Mouse (Mus musculus): ENCODE data around the gene Myo1f. TPM values are rescaled to one million over a fixed set of nuclear protein-coding genes. Genes with fewer than 3 reads are reported as not detected.

Myo1f gene
- 1.7 and 2.9 TPM in 2 replicates for polyA plus RNA-seq (2016; fragmentation: Nextera tagmentation; extraction: Ambion mirVana)

DNA sequence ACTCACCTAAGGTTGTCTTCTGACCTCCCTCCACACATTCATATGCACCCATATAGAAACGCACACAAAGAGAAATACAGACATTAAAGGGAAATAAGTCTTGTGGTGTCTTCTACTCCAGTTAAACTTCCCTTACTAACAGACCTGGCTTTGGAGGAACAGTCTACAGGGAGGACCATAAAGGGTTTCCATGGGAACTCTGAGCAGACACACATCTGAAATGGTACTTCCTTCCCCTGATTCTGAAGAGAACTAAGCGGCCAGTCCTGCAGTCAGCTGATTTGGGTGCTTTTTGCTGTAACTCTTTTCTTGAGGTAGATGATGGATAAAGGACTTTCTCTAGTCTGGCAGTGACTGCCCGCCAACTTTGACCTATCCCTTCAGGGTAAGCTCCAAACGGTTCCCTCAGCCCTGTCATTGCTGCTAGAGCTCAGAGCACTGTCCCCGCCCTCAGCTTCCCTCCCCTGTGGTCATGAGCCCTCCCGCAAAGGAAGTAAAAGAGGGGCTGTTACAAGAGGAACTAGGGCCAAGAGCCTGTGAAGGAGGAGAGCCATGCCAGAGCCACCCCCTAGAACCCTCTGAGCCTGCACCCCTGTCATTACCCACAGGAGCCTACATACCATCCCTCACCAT lies at the start of gene Myo1f:
Myo1f (plus strand) TSS at position 485 of the 633 bp plus-strand sequence.
- Histone ChIP-seq H3K4me1 (no peaks in the 10 kb centered on the region), H3K27me3 (ENCODE audit: low read depth, poor library complexity, severe bottlenecking) (no peaks in the 10 kb centered on the region), H3K9me3 (replicated peaks) (no peaks in the 10 kb centered on the region), H3K36me3 (peaks cover 21% of the 10 kb centered on the region), H3K27ac (replicated peaks) (no peak within 1 kb of the TSS), H3K4me3 (no peak within 1 kb of the TSS)
- no peak for DNase-seq (ENCODE audit: low spot score)
- 48% methylated on average over 6 of the region's 6 CpGs for WGBS

DNA sequence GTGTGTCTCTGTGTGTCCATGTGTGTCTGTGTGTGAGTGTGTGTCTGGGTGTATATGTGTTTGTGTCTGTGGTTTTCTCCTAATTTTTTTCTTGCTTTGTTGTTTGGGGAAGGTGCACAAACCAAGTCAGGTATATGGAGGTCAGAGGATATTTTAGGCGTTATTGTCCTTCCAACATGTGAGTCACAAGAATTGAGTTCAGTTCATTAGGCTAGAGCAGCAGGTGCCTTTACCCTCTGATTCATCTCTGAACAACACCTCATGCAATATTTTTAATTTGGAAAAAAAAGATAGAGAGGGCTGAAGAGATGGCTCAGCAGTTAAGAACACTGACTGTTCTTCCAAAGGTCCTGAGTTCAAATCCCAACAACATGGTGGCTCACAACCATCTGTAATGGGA lies 47.1 kb upstream of the Myo1f start:
- H3K36me3 ChIP-seq, result no peaks in the 10 kb centered on the region

DNA sequence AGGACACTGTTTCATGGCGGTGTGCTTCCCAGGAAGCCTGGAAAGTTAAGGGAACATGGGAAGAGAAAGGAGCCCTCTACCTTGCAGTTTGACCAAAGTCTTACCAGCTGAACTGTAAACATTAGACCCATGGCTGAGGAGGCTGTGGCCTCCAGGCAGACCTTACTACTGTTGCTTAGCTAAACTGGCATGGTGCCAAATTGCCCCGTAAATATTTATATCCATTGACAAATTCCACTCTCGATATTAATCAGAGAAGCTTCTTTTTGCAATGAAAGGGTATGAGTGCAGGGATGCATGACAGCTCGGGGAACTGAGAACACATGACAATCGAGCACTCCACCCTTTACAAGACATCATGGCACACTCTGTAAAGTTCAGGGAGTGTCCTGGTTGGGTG lies 45.3 kb upstream of the Myo1f start:
- Histone ChIP-seq H3K27ac (replicated peaks) (no peak overlapping the region), H3K9me3 (replicated peaks) (no peaks in the 10 kb centered on the region), H3K27me3 (ENCODE audit: low read depth, poor library complexity, severe bottlenecking) (no peaks in the 10 kb centered on the region), H3K36me3 (no peaks in the 10 kb centered on the region), H3K4me1 (0 out of 2 replicates have a peak, but pooled peaks cover 5% of the 10 kb centered on the region), H3K4me3 (no peak overlapping the region)
- WGBS, result 89% methylated on average over 5 of the region's 5 CpGs
- DNase-seq (ENCODE audit: low spot score), result no peak

More for the DNA sequence above, 47.1 kb upstream of the Myo1f start:
- Histone ChIP-seq H3K27ac (replicated peaks) (no peak overlapping the region), H3K27me3 (ENCODE audit: low read depth, poor library complexity, severe bottlenecking) (no peaks in the 10 kb centered on the region), H3K9me3 (replicated peaks) (no peaks in the 10 kb centered on the region), H3K4me1 (0 out of 2 replicates have a peak, but pooled peaks cover 8% of the 10 kb centered on the region), H3K4me3 (no peak overlapping the region)
- WGBS, result 92% methylated on average over 1 of the region's 1 CpGs
- no peak for DNase-seq (ENCODE audit: low spot score)

DNA sequence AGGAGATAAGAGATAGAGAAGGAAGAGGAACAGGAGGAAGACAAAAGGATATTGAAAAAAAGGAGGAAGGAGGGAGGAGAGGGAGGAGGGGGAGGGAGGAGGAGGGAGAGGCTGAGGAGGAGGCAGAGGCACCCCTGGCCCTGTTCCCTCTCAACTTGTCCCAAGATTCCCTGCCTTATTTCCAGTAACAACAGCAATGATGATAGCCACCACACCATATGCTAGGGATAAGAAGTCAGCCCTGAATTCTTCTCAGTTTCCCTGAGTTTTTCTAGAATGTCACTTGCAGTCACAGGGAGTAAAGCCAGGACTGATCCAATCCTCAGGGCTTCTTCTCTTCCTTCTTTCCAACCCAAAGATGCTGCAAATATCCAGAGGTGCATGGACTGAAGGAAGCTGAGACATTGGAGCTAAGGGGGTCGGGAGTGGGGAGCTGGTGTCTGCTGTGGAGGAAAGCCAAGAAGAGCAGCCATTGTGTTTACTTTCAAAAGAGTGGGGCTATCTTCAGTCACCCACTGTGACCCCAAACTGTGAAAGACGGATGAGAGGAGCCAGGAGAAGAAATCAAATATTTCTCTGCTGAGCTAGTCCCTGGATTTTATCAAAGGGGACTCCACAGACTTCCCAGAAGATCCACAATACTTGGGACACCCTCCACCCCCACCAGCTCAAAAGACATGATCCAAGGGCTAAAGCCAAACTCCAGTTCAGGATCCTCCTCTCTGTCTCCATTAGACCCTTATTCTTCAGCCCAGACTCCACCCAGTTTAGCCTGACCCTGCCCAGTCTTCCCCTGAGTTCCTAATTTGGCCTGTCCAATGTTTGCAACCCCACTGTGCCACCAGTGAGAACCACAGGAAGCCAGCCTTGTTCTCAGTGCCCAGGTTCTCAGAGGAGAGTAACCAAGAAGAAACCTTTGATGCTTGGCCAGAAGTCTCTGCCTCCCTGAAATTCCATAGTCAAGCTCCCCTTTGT lies 42.8 kb upstream of the Myo1f start:
- Histone ChIP-seq H3K9me3 (replicated peaks) (no peaks in the 10 kb centered on the region), H3K27ac (replicated peaks) (no peak overlapping the region), H3K4me1 (0 out of 2 replicates have a peak, but pooled peaks cover 5% of the 10 kb centered on the region), H3K27me3 (ENCODE audit: low read depth, poor library complexity, severe bottlenecking) (no peaks in the 10 kb centered on the region), H3K4me3 (no peak overlapping the region), H3K36me3 (no peaks in the 10 kb centered on the region)
- WGBS, result 40% methylated on average over 2 of the region's 2 CpGs
- no peak for DNase-seq (ENCODE audit: low spot score)

DNA sequence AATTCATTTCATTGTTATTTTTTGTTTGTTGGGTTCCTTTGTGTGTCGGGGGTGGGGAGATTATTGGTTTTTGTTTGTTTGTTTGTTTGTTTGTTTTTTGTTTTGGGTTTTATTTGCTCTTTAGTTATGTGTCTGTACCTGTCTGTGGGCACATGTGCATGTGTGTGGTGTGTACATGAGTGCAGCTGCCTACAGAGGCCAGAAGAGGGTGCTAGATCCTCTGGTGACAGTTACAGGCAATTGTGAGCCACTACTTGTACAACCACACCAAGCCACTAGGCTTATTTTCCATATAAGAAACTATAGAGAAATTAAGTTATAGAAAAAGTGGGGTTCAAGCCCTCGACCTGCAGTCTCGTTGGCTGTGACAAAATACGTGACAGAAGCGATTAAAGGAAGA lies 41.6 kb upstream of the Myo1f start:
- Histone ChIP-seq H3K36me3 (no peaks in the 10 kb centered on the region), H3K27me3 (ENCODE audit: low read depth, poor library complexity, severe bottlenecking) (no peaks in the 10 kb centered on the region), H3K27ac (replicated peaks) (no peak overlapping the region), H3K4me3 (no peak overlapping the region), H3K4me1 (0 out of 2 replicates have a peak, but pooled peaks cover 5% of the 10 kb centered on the region), H3K9me3 (replicated peaks) (no peaks in the 10 kb centered on the region)
- DNase-seq (ENCODE audit: low spot score), result no peak
- 91% methylated on average over 5 of the region's 5 CpGs for WGBS

DNA sequence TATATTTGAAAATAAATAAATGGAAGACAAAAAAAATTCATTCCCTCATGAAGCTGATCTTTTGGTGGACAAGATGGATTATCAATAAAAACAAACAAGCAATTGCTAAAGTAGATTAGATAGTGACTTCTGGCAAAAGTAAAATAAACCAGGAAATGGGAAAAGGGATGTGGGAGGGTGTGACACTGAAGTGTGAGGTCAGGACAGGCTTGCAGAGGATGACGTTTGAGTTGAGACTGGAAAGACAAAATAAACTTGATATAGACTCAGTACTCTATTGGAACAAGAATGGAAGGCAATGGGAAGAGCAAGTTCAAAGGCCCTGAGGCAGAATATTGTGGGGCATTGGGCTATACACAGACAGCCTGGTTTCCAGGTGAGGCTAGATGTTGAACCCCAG lies 35.1 kb upstream of the Myo1f start:
- H3K4me1 ChIP-seq, result peaks cover 19% of the 10 kb centered on the region
- 74% methylated on average over 1 of the region's 1 CpGs for WGBS
- DNase-seq (ENCODE audit: low spot score), result no peak
- no peaks in the 10 kb centered on the region for H3K36me3 ChIP-seq
- H3K27ac ChIP-seq (replicated peaks), result no peak overlapping the region
- no peak overlapping the region for H3K4me3 ChIP-seq
- H3K27me3 ChIP-seq (ENCODE audit: low read depth, poor library complexity, severe bottlenecking), result no peaks in the 10 kb centered on the region
- H3K9me3 ChIP-seq (replicated peaks), result no peaks in the 10 kb centered on the region

DNA sequence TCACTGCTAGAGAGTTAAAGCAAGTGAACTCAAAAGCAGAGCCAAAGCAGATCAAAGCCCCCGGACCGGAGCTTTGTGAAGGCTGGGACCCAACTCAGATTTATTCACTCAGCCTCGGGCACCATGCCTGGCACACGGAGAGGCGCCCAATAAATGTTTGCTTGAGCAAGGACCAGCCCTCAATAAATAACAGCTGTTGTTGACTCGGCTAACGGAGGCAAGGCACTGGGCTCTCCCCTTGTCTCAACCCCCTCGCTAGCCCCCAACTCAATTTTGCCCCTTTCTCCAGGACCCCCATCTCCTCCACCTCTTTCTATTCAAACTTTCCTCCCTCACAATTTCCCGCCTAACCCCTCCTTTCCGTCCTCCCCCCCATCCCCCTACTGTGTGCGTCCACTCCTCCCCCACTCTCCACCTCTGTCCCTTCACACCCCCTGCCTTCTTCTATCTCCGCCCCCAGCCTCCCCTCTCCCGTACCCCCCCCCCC lies 32.0 kb upstream of the Myo1f start:
- Histone ChIP-seq H3K27me3 (ENCODE audit: low read depth, poor library complexity, severe bottlenecking) (no peaks in the 10 kb centered on the region), H3K36me3 (peaks cover 5% of the 10 kb centered on the region), H3K9me3 (replicated peaks) (no peaks in the 10 kb centered on the region), H3K27ac (replicated peaks) (peak overlapping the region; percentile 91), H3K4me1 (peaks cover 34% of the 10 kb centered on the region), H3K4me3 (peak overlapping the region; percentile 76)
- no peak for DNase-seq (ENCODE audit: low spot score)
- 7% methylated on average over 13 of the region's 13 CpGs for WGBS

DNA sequence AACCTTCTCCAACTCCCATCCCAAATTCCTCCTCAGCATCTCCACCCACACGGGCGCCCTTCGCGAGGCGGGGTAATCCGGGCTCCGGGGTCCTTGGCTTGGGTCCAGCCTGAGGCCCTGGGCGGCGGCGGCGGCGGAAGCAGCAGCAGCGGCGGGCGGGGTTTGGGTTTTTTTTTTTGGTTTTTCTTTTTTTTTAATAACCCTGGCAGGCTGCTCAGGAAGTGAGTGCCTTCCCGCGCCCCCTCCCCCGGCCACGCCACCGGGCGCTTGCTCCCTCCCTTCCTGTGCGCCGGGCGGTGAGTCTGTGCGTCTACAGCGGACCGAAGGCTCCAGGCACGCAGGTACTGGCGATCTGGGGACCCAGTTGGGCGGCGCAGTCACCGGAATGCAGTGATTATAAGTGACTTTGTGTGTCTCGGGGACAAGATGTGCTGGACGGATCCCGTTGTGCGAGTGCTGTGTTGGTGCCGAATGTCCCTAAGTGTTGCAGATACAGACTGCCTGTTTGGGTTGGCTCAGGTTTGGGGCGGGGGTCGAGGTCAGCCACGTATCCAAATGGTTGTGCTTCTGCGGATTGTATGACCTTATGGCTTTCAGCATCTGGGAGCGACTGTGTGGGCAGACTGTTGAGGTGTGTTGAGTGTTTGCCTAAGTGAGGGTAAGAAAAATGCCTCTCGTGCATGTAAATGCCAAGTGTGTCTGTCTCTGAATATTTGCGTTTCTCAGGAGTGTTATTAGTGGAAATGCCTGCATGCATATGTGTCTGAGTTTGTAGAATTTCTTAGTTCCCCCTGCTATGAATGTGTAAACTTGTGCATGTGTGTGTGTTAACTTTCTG lies 31.4 kb upstream of the Myo1f start, which contains the start of gene Adamts10:
Adamts10 (plus strand) TSS at position 287 of the 838 bp plus-strand sequence.
- H3K4me1 ChIP-seq, result peaks cover 34% of the 10 kb centered on the region
- peak within 1 kb of the TSS; percentile 91 for H3K27ac ChIP-seq (replicated peaks)
- H3K36me3 ChIP-seq, result peaks cover 12% of the 10 kb centered on the region
- peak within 1 kb of the TSS; percentile 76 for H3K4me3 ChIP-seq
- WGBS, result under 1% methylated on average over 42 of the region's 44 CpGs
- peak; percentile 78 for DNase-seq (ENCODE audit: low spot score)
- no peaks in the 10 kb centered on the region for H3K27me3 ChIP-seq (ENCODE audit: low read depth, poor library complexity, severe bottlenecking)
- no peaks in the 10 kb centered on the region for H3K9me3 ChIP-seq (replicated peaks)

DNA sequence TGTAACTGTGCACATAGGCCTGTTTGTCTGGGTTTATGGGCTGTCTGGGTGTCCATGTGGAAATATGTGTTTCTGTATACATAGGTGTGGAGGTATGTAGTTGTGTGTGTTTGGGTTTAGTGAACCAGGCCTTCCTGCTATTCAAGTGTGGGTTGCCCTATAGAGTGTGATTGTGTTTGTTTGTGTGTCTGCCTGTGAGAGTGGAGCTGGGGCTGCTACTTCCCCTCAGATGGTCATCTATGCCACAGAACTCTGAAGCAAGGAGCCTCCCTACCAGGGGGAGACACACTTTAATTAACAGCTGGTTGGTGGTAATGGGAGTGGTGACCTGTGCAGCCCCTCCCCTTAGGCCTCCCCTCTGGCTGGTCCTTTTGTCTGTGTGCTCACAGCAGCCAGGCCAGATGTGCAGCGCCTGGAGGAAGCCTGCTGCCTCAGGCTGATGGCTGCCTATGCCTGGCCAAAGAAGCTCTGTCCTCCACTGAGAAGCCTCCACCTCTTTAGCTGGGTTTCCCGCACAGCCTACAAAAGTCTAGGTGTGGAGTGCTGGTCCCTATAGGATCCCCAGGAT lies 30.6 kb upstream of the Myo1f start:
- peak; percentile 45 for DNase-seq (ENCODE audit: low spot score)
- H3K9me3 ChIP-seq (replicated peaks), result no peaks in the 10 kb centered on the region
- H3K27me3 ChIP-seq (ENCODE audit: low read depth, poor library complexity, severe bottlenecking), result no peaks in the 10 kb centered on the region
- 5% methylated on average over 2 of the region's 2 CpGs for WGBS
- peaks cover 34% of the 10 kb centered on the region for H3K4me1 ChIP-seq
- peak overlapping the region; percentile 91 for H3K27ac ChIP-seq (replicated peaks)
- peak overlapping the region; percentile 76 for H3K4me3 ChIP-seq
- H3K36me3 ChIP-seq, result peaks cover 19% of the 10 kb centered on the region

DNA sequence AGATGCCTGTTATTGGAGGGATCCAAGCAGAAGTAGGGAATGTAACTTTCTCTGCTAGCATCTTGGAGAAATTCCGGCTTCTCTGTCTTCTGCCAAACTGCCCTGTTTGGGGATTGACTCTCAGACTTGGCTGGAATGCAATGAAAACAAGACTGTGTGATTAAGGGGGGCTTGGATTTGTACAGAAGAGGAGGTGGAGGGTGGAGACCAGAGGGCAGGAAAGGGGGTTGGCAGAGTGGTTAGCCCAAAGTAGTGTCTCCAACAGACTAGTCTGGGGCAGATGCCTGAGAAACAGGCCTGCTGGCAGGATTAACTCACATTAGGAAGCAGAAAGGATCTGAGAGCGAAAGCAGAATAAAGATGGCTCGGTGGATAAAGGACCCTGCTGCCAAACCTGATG lies 29.0 kb upstream of the Myo1f start:
- H3K27me3 ChIP-seq (ENCODE audit: low read depth, poor library complexity, severe bottlenecking), result no peaks in the 10 kb centered on the region
- no peak for DNase-seq (ENCODE audit: low spot score)
- 59% methylated on average over 3 of the region's 3 CpGs for WGBS
- no peaks in the 10 kb centered on the region for H3K9me3 ChIP-seq (replicated peaks)
- peaks cover 35% of the 10 kb centered on the region for H3K36me3 ChIP-seq
- no peak overlapping the region for H3K27ac ChIP-seq (replicated peaks)
- no peak overlapping the region for H3K4me3 ChIP-seq
- H3K4me1 ChIP-seq, result peaks cover 34% of the 10 kb centered on the region

DNA sequence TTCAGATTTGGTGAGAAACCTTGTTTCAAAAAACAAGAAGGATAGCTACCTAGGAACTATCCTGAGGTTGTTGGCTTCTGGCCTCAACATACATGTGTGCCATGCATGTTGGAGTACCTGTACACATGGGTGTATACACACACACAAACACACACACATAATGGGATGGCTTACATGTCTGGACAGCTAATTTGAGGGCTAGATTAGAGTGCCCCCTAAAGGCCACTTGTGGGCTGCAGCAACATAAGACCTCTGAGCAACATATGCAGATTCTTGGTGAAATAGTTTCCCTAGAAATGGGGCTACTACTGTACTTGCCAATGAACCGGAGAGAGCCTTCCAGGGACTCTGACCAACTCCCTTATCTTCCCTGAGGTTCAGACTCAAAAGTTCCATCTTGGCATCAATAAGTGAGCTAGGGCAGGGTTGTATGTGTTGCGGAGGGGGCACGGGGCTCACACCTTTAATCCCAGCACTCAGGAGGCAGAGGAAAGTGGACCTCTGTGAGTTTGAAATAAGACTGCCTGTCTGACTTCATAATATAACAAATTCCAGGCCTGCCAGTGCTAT lies 16.3 kb upstream of the Myo1f start:
- H3K36me3 ChIP-seq, result peaks cover 58% of the 10 kb centered on the region
- no peak overlapping the region for H3K27ac ChIP-seq (replicated peaks)
- no peaks in the 10 kb centered on the region for H3K27me3 ChIP-seq (ENCODE audit: low read depth, poor library complexity, severe bottlenecking)
- 92% methylated on average over 3 of the region's 3 CpGs for WGBS
- DNase-seq (ENCODE audit: low spot score), result peak; percentile 31
- H3K4me3 ChIP-seq, result no peak overlapping the region
- H3K9me3 ChIP-seq (replicated peaks), result no peaks in the 10 kb centered on the region
- no peaks in the 10 kb centered on the region for H3K4me1 ChIP-seq
